Comparison of ENCODE assay signal across 19 mouse cellular contexts in genomic region chr13:17879061-17879460, GRCm38 (mm10).
DNase-seq lines count a peak whose midpoint lies in the region; ATAC-seq and TF ChIP-seq lines count a peak whose summit lies in the region.
"Had no signal": no experiment of that assay in that cellular context is flagged by ENCODE, and none has a peak within 500 bp of the region (broad histone marks: within the 10 kb centered on the region; RNA-seq: fewer than 3 reads in every experiment).

No protein-coding gene starts in this region.

- peaks cover 7% of the 10 kb centered on the region for H3K36me3 ChIP-seq in hindbrain, embryonic 16.5 days (ENCODE audit: control insufficient read depth, insufficient read depth, low read length)
- peaks cover 33% of the 10 kb centered on the region for H3K36me3 ChIP-seq in hindbrain, embryonic 14.5 days (replicated peaks; ENCODE audit: control insufficient read depth, insufficient read depth)
- peaks cover 8% of the 10 kb centered on the region; the same call in 1 of the 2 replicates for H3K36me3 ChIP-seq in lung, embryonic 14.5 days (ENCODE audit: insufficient read depth)
- H3K36me3 ChIP-seq in intestine, embryonic 16.5 days (ENCODE audit: control insufficient read depth, insufficient read depth, low read length), result no peaks in the 10 kb centered on the region

- no peaks in the 10 kb centered on the region for H3K27me3 ChIP-seq in hindbrain, embryonic 16.5 days (replicated peaks; ENCODE audit: control insufficient read depth, insufficient read depth, low read length)
- no peaks in the 10 kb centered on the region for H3K27me3 ChIP-seq in hindbrain, embryonic 14.5 days (ENCODE audit: control insufficient read depth, insufficient read depth, low read length)
- H3K27me3 ChIP-seq in lung, embryonic 14.5 days (ENCODE audit: insufficient read depth, low read length), result no peaks in the 10 kb centered on the region
- H3K27me3 ChIP-seq in intestine, embryonic 16.5 days (replicated peaks; ENCODE audit: control insufficient read depth, insufficient read depth, low read length), result no peaks in the 10 kb centered on the region
- H3K27me3 ChIP-seq: forebrain, embryonic 13.5 days; heart, embryonic 15.5 days; midbrain, embryonic 12.5 days had no signal

- peak; percentile 34; the same call in 1 of the 2 replicates for ATAC-seq in hindbrain, embryonic 16.5 days
- no peak for ATAC-seq in hindbrain, embryonic 14.5 days (ENCODE audit: low FRiP score)
- ATAC-seq in lung, embryonic 14.5 days (ENCODE audit: insufficient read depth), result peak; percentile 94
- 0 out of 2 replicates have a peak, but pooled peaks have one; percentile 46 for ATAC-seq in intestine, embryonic 16.5 days
- ATAC-seq: forebrain, embryonic 13.5 days; hindbrain, postnatal 0 days had no signal

- no peak for DNase-seq in hindbrain, embryonic 14.5 days (ENCODE audit: low spot score)
- DNase-seq in lung, embryonic 14.5 days, result peak; percentile 87
- no peak for DNase-seq in lung, postnatal 25 days (ENCODE audit: low spot score)
- peak; percentile 53 for DNase-seq in A20 (ENCODE audit: low read depth, low spot score)
- DNase-seq in natural killer cell, adult 2 months (ENCODE audit: low spot score in 2 of 2), result no peak
- DNase-seq: adrenal gland, postnatal 14 days; B cell, adult 2 months; cerebellum, adult 8-10 months; gastrocnemius, adult 2 months; kidney, adult 8-10 months; layer of hippocampus, adult 9-11 months; right cerebral cortex, postnatal 14 days had no signal

- no peaks in the 10 kb centered on the region for H3K4me1 ChIP-seq in hindbrain, embryonic 16.5 days (ENCODE audit: control insufficient read depth, insufficient read depth, low read depth, low read length)
- no peaks in the 10 kb centered on the region for H3K4me1 ChIP-seq in hindbrain, embryonic 14.5 days (replicated peaks; ENCODE audit: control insufficient read depth, insufficient read depth, low read length)
- no peaks in the 10 kb centered on the region for H3K4me1 ChIP-seq in lung, embryonic 14.5 days (ENCODE audit: insufficient read depth)
- H3K4me1 ChIP-seq in intestine, embryonic 16.5 days (ENCODE audit: control insufficient read depth, insufficient read depth, low read length), result no peaks in the 10 kb centered on the region
- H3K4me1 ChIP-seq: forebrain, embryonic 13.5 days; heart, embryonic 15.5 days; midbrain, embryonic 12.5 days had no signal

- H3K9ac ChIP-seq in hindbrain, embryonic 16.5 days (ENCODE audit: low read depth, low read length), result no peak overlapping the region
- no peak overlapping the region for H3K9ac ChIP-seq in hindbrain, embryonic 14.5 days
- H3K9ac ChIP-seq in lung, embryonic 14.5 days, result no peak overlapping the region
- no peak overlapping the region for H3K9ac ChIP-seq in intestine, embryonic 16.5 days (ENCODE audit: low read depth, low read length)
- H3K9ac ChIP-seq: forebrain, embryonic 13.5 days; heart, embryonic 15.5 days; liver, embryonic 14.5 days; midbrain, embryonic 12.5 days had no signal

- H3K4me2 ChIP-seq in hindbrain, embryonic 16.5 days (ENCODE audit: low read length), result no peak overlapping the region
- no peak overlapping the region for H3K4me2 ChIP-seq in hindbrain, embryonic 14.5 days (replicated peaks)
- H3K4me2 ChIP-seq in lung, embryonic 14.5 days, result no peak overlapping the region
- no peak overlapping the region for H3K4me2 ChIP-seq in intestine, embryonic 16.5 days (ENCODE audit: low read depth, low read length)
- H3K4me2 ChIP-seq: forebrain, embryonic 13.5 days; heart, embryonic 15.5 days; midbrain, embryonic 12.5 days had no signal

- no peak overlapping the region for H3K4me3 ChIP-seq in hindbrain, embryonic 16.5 days (ENCODE audit: low read length)
- H3K4me3 ChIP-seq in hindbrain, embryonic 14.5 days (replicated peaks; ENCODE audit: low read length), result no peak overlapping the region
- H3K4me3 ChIP-seq in lung, embryonic 14.5 days (ENCODE audit: low read depth, low read length), result no peak overlapping the region
- H3K4me3 ChIP-seq in intestine, embryonic 16.5 days (ENCODE audit: low read length), result no peak overlapping the region
- H3K4me3 ChIP-seq: forebrain, embryonic 13.5 days; gastrocnemius, adult 2 months; heart, embryonic 15.5 days; midbrain, embryonic 12.5 days had no signal

- TF ChIP-seq CTCF in lung, embryonic 14.5 days (IDR thresholded peaks at IDR 0.05; ENCODE audit: low read depth), result no peak

- no peak overlapping the region for H3K27ac ChIP-seq in hindbrain, embryonic 16.5 days (ENCODE audit: low read depth, low read length)
- no peak overlapping the region for H3K27ac ChIP-seq in hindbrain, embryonic 14.5 days
- no peak overlapping the region for H3K27ac ChIP-seq in lung, embryonic 14.5 days (ENCODE audit: low read depth)
- H3K27ac ChIP-seq in intestine, embryonic 16.5 days (ENCODE audit: low read length), result no peak overlapping the region
- H3K27ac ChIP-seq: forebrain, embryonic 13.5 days; gastrocnemius, adult 2 months; heart, embryonic 15.5 days; hindbrain, postnatal 0 days; liver, embryonic 14.5 days; midbrain, embryonic 12.5 days had no signal

- H3K9me3 ChIP-seq in hindbrain, embryonic 16.5 days (ENCODE audit: control insufficient read depth, low read length), result peaks cover 3% of the 10 kb centered on the region; the same call in 1 of the 2 replicates
- H3K9me3 ChIP-seq in hindbrain, embryonic 14.5 days (ENCODE audit: control insufficient read depth, low read length), result 0 out of 2 replicates have a peak, but pooled peaks cover 3% of the 10 kb centered on the region
- 0 out of 2 replicates have a peak, but pooled peaks cover 3% of the 10 kb centered on the region for H3K9me3 ChIP-seq in lung, embryonic 14.5 days (ENCODE audit: low read depth, low read length)
- H3K9me3 ChIP-seq in intestine, embryonic 16.5 days (ENCODE audit: control insufficient read depth, low read length), result no peaks in the 10 kb centered on the region; the same call in none of the 2 replicates

Comparison
In these comparisons a context has a peak if more than half of its experiments do, and no peak if none do; other contexts are left out.
1. DNase-seq: peak in lung, embryonic 14.5 days (single experiment) and A20 (single experiment); none in hindbrain, embryonic 14.5 days (single experiment), lung, postnatal 25 days (single experiment) and natural killer cell, adult 2 months (0 of 2).